Mouse (Mus musculus) granulocyte monocyte progenitor cell, adult 5-6 weeks (primary cell): Measurements from ENCODE around the gene Vmn1r236. TPM values are rescaled to one million over a fixed set of nuclear protein-coding genes. Genes with fewer than 3 reads are reported as not detected.
A peak's percentile ranks its signal among the peaks of the same experiment; 100 is the strongest.

ENCODE experiments used
- ATAC-seq: replicated peaks from 2 replicates; pipeline ENCODE4 v1.8.0; 2016; ENCODE audit warnings: mild to moderate bottlenecking, moderate TSS enrichment, inconsistent platforms; ENCODE audit not compliant: poor library complexity, severe bottlenecking
- total RNA-seq, 2 experiments: library from RNA; stranded (forward) in 1 of 2; stranded (reverse) in 1 of 2; fragments of 200-712, 200-1000 nt in 1 of 2; fragments of >200 nt in 1 of 2; fragmentation: Nextera tagmentation in 1 of 2; gene quantifications; 2 replicates each; pipeline ENCODE4 v1.2.3; 2014 to 2017

Gene Vmn1r236
- total RNA-seq (2014; fragmentation: Nextera tagmentation) (not detected in 2 replicates), total RNA-seq (2017) (not detected in 2 replicates)

GRCm38 (mm10) chr17:21282642-21283041 is at the start of gene Vmn1r236:
Gene Vmn1r236, plus strand, starts transcription at chr17:21282942.
- no peak for ATAC-seq

GRCm38 (mm10) chr17:21256111-21256510 is 26.6 kb upstream of the Vmn1r236 start, which contains the start of gene Vmn1r235:
Gene Vmn1r235, plus strand, starts transcription at chr17:21256411.
- no peak for ATAC-seq

DNA sequence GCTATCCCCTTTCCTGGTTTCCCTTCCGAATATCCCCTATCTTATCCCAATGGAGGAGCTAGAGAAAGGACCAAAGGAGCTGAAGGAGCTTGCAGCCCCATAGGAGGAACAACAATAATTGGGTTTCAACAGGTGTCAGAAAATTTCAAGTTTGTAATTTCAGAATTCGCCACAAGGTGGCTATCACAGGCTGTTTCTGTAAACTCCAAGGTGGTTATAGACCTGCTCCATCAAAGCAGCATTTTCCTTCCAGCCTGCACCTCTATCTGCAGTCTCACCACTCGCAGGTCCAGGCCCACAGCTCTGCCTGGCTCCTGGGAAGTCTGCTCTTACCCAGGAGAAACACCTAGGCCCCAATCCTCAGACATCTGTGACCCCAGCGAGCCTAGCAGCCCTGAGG is 10.6 kb upstream of the Vmn1r236 start:
- peak; percentile 83 for ATAC-seq

- ATAC-seq, result no peak
Measured at GRCm38 (mm10) chr17:21284395-21284794, 1.7 kb downstream of the Vmn1r236 start.

DNA sequence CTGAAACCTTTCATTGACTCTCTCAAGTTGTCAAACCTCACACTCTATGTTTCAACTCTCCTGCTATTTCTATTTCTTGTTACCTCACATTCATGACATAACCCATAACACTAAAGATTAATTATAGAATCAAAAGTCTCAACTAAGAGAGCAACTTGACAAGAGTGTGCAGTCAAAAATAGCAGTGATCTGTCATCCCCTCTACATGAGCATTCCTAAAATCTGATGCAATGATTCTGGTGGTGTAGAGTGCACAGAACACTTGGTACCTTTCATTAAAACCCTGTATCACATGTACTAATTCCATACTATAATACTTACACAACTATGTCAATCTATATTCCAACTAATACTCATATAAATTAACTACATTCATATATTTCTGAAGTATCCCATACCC is 7.0 kb downstream of the Vmn1r236 start:
- ATAC-seq, result no peak

- ATAC-seq, result no peak
Measured at GRCm38 (mm10) chr17:21311565-21311964, 28.8 kb downstream of the Vmn1r236 start, which contains the start of gene Vmn1r237. Gene Vmn1r237, plus strand, starts transcription at chr17:21311865.

Other genes starting within 250 kb of the Vmn1r236 start
- not detected in 2 replicates for gene Vmn1r234, start 56.9 kb upstream of the Vmn1r236 start, total RNA-seq (2014; fragmentation: Nextera tagmentation)
- gene Vmn1r234, start 56.9 kb upstream of the Vmn1r236 start, total RNA-seq (2017), result not detected in 2 replicates
- not detected in 2 replicates for gene Vmn1r235, start 26.5 kb upstream of the Vmn1r236 start, total RNA-seq (2014; fragmentation: Nextera tagmentation)
- gene Vmn1r235, start 26.5 kb upstream of the Vmn1r236 start, total RNA-seq (2017), result not detected in 2 replicates
- gene Vmn1r237, start 28.9 kb downstream of the Vmn1r236 start, total RNA-seq (2014; fragmentation: Nextera tagmentation), result not detected in 2 replicates
- gene Vmn1r237, start 28.9 kb downstream of the Vmn1r236 start, total RNA-seq (2017), result not detected in 2 replicates
- 5.5 and 12.5 TPM in 2 replicates for gene Zfp677, start 100.8 kb downstream of the Vmn1r236 start, total RNA-seq (2014; fragmentation: Nextera tagmentation)
- gene Zfp677, start 100.8 kb downstream of the Vmn1r236 start, total RNA-seq (2017), result 11.4 and 17.5 TPM in 2 replicates
- gene Zfp54, start 140.3 kb downstream of the Vmn1r236 start, total RNA-seq (2014; fragmentation: Nextera tagmentation), result 4.7 and 7.8 TPM in 2 replicates
- gene Zfp54, start 140.3 kb downstream of the Vmn1r236 start, total RNA-seq (2017), result 7.5 and 10.7 TPM in 2 replicates
- gene Zfp51, start 167.4 kb downstream of the Vmn1r236 start, total RNA-seq (2014; fragmentation: Nextera tagmentation), result 5.7 and 14.4 TPM in 2 replicates
- gene Zfp51, start 167.4 kb downstream of the Vmn1r236 start, total RNA-seq (2017), result 10.9 and 12.5 TPM in 2 replicates
- 10.9 and 14.4 TPM in 2 replicates for gene Zfp53, start 206.1 kb downstream of the Vmn1r236 start, total RNA-seq (2014; fragmentation: Nextera tagmentation)
- 10.4 and 15.8 TPM in 2 replicates for gene Zfp53, start 206.1 kb downstream of the Vmn1r236 start, total RNA-seq (2017)